Comparison of ENCODE assay signal across 8 mouse cellular contexts in the genomic region with DNA sequence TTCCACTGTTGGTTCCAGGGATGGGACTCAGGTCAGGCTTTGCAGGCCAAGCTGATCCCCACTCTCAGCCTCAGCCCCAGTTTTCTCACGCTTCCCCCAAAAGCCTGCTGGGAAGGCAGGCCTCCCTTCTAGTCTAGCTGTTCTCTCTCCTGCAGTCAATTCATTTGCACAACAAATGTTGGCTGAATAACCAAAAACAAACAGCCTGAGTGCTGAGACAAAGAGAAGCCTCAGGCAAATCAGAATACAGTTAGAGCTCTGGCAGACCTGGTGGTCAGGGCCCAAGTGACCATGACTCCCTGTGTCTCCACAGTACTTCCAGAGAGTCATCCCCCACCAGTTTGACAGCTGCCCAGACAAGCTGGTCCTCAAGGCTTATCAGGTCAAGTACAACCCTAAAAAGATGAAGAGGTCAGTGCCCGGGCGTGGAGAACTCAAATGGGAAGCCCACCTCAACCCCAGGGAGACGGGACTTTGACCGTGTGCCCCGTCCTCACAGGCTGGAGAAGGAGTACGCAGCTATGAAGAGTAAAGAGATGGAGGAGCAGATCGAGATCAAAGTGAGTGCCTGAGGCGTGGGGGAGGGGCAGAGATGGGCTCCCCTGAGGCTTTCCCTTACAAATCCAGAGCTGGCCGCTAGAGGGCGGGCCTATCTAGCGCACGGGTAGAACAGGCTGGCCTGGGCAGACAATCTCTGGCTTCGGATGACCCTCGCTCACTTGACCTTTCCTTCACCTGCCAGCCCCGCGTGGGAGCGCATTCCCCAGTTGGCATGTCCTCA. TPM values are rescaled to one million over a fixed set of nuclear protein-coding genes. Genes with fewer than 3 reads are reported as not detected.
DNase-seq lines count a peak whose midpoint lies in the region; ATAC-seq lines count a peak whose summit lies in the region.

No protein-coding gene starts in this region.

- H3K36me3 ChIP-seq in hindbrain, embryonic 15.5 days = peaks cover 45% of the 10 kb centered on the region

- peak; percentile 72 for DNase-seq in T-cell, adult 2 months (ENCODE audit: low spot score)
- DNase-seq in cerebellum, postnatal 36 days = peak; percentile 89 to 90
- DNase-seq in gastrocnemius, adult 18-20 months (ENCODE audit: low spot score) = peak; percentile 85
- peak; percentile 86 for DNase-seq in layer of hippocampus, postnatal 36 days
- DNase-seq in lung, postnatal 25 days (ENCODE audit: low spot score) = peak; percentile 86
- peak; percentile 64 for DNase-seq in retina, adult 2 months (ENCODE audit: low read depth, low spot score)
- peak; percentile 88 for DNase-seq in thymus, postnatal 25 days

- 4% methylated on average over 18 of the region's 18 CpGs for WGBS in hindbrain, embryonic 15.5 days

- H3K4me1 ChIP-seq in hindbrain, embryonic 15.5 days (replicated peaks) = peaks cover 12% of the 10 kb centered on the region

- no peak overlapping the region for H3K4me3 ChIP-seq in hindbrain, embryonic 15.5 days

- no peaks in the 10 kb centered on the region for H3K27me3 ChIP-seq in hindbrain, embryonic 15.5 days

- ATAC-seq in hindbrain, embryonic 15.5 days (ENCODE audit: low FRiP score, low read depth) = peak; percentile 79

- no peak overlapping the region for H3K9ac ChIP-seq in hindbrain, embryonic 15.5 days

- H3K9me3 ChIP-seq in hindbrain, embryonic 15.5 days = no peaks in the 10 kb centered on the region

- H3K27ac ChIP-seq in hindbrain, embryonic 15.5 days (replicated peaks) = peak overlapping the region; percentile 76

- H3K4me2 ChIP-seq in hindbrain, embryonic 15.5 days = no peak overlapping the region; the same call in 1 of the 2 replicates

RNA-seq across cellular contexts. Expression of gene Prr36, which starts 24.3 kb away (rescaled TPM):
- not detected for total RNA-seq in gastrocnemius, adult 18-20 months (2021)
- polyA plus RNA-seq in hindbrain, embryonic 15.5 days (2015; fragmentation: Nextera tagmentation; extraction: Ambion mirVana) = 51.1 and 53.0 TPM in 2 replicates
- 10 to 100 TPM; 41.2 to 41.9 TPM for total RNA-seq in layer of hippocampus, postnatal 36 days (2021)

RNA-seq across cellular contexts. Expression of gene Evi5l, which starts 26.6 kb away (rescaled TPM):
- 10 to 100 TPM; 14.8 to 15.5 TPM for total RNA-seq in gastrocnemius, adult 18-20 months (2021)
- 107 and 120 TPM in 2 replicates for polyA plus RNA-seq in hindbrain, embryonic 15.5 days (2015; fragmentation: Nextera tagmentation; extraction: Ambion mirVana)
- total RNA-seq in layer of hippocampus, postnatal 36 days (2021) = 100 to 1,000 TPM in 1 of 2 experiments, 10 to 100 TPM in 1; 98.7 to 111 TPM

RNA-seq across cellular contexts. Expression of gene Lrrc8e, which starts 33.6 kb away (rescaled TPM):
- total RNA-seq in gastrocnemius, adult 18-20 months (2021) = not detected
- polyA plus RNA-seq in hindbrain, embryonic 15.5 days (2015; fragmentation: Nextera tagmentation; extraction: Ambion mirVana) = 0.07 and 0.08 TPM in 2 replicates
- total RNA-seq in layer of hippocampus, postnatal 36 days (2021) = not detected

RNA-seq across cellular contexts. Expression of gene Map2k7, which starts 45.5 kb away (rescaled TPM):
- total RNA-seq in gastrocnemius, adult 18-20 months (2021) = 10 to 100 TPM; 80.9 to 90.4 TPM
- 28.0 and 29.4 TPM in 2 replicates for polyA plus RNA-seq in hindbrain, embryonic 15.5 days (2015; fragmentation: Nextera tagmentation; extraction: Ambion mirVana)
- total RNA-seq in layer of hippocampus, postnatal 36 days (2021) = 100 to 1,000 TPM in 1 of 2 experiments, 10 to 100 TPM in 1; 91.3 to 116 TPM

RNA-seq across cellular contexts. Expression of gene Gm49320, which starts 45.7 kb away (rescaled TPM):
- total RNA-seq in gastrocnemius, adult 18-20 months (2021) = under 1 TPM in 1 of 2 experiments, not detected in 1; 0.14 TPM
- polyA plus RNA-seq in hindbrain, embryonic 15.5 days (2015; fragmentation: Nextera tagmentation; extraction: Ambion mirVana) = 0.83 and 0.92 TPM in 2 replicates
- total RNA-seq in layer of hippocampus, postnatal 36 days (2021) = under 1 TPM; 0.15 to 0.68 TPM

Comparison
In these comparisons a context has a peak if more than half of its experiments do, and no peak if none do; other contexts are left out.
1. RNA of gene Prr36, which starts 24.3 kb away (total RNA-seq): 41.2 to 41.9 TPM in layer of hippocampus, postnatal 36 days; not detected in gastrocnemius, adult 18-20 months; every median in the first group is over 10 times any median in the second.
2. RNA of gene Evi5l, which starts 26.6 kb away (total RNA-seq): 98.7 to 111 TPM in layer of hippocampus, postnatal 36 days; 14.8 to 15.5 TPM in gastrocnemius, adult 18-20 months; every median in the first group is over 4 times any median in the second.
3. Peak in every context shown above with its lines, with median percentiles within 50 percentile points of each other: DNase-seq.